Mouse (Mus musculus) cerebellum, adult (tissue): ENCODE data around the gene Zcchc9.
A peak's percentile ranks its signal among the peaks of the same experiment; 100 is the strongest.

Source experiments
- ATAC-seq: cut with Nextera tagmentation; 2 replicates; pipeline ENCODE4 v1.9.2; 2017; ENCODE audit warnings: mild to moderate bottlenecking, moderate library complexity, mixed read lengths; ENCODE audit not compliant: insufficient number of reproducible peaks, low FRiP score, low TSS enrichment

Gene Zcchc9

DNA sequence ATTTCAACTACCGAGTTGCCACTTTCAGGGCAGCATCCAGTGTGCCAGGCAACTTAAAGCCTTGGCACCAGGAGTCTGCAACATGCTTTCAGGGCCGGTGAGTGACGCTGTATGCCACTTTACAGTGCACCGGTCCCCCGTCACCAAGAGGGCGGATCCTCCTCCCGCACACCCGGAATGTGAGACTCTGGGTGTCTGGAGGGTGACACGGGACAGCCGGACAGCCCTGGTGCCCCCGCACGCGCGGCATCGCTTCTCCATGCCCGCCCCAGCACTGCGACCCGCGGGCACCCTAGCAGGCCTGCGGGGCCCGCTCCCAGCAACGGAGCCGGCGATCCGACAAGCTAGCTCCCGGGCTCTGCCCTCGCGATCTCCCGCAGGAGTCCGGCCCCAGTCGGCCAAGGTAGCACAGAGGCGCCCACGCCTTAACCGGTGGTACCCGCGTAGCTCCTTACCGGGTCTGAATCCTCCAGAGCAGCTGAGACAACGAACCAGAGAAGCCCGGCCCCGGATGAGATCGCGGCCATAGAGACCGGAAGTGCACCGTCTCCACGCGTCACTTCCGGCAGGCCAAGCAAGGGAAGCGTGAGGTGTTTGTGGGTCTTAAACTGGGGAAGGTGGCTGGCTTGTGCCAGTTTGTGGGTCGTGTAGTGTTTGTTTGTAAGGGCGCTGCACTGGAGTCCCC lies at the start of gene Zcchc9:
Gene Zcchc9 (minus strand): TSS at position 551 of the 685 bp plus-strand sequence.
- ATAC-seq: peak; percentile 98

GRCm38 (mm10) chr13:91854412-91854811 lies 46.9 kb upstream of the Zcchc9 start:
- ATAC-seq: no peak

DNA sequence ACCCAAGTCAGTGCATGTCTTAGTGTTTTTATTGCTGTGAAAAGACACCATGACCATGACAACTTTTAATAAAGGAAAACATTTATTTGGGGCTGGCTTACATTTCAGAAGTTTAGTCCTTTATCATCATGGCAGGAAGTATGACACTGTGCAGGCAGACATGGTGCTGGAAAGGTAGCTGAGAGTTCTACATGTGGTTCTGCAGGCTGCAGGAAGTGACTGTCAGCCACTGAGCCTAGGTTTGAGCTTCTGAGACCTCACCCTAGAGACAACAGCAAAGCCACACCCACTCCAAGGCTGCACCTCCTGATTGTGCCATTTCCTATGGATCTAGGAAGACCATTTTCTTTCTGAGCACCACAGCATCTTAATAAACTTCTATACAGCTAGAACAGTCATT lies 20.4 kb upstream of the Zcchc9 start:
- no peak for ATAC-seq

DNA sequence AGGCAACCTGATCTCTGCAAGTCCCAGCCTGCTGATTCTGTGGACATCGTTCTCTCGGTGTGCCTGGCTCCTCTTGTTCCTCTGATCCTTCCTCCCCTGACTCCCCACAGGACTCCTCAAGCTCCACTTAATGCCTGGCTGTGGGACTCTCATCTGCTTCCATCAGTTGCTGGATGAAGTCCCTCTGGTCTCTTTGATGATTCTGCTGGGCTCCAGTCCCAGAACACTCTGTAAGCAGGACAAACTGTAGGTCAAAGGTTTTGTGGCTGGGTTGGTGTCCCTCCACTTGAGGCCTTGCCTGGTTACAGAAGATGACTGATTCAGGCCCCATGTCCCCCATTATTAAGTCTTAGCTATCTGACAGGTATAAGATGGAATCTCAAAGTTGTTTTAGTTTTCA lies 18.6 kb upstream of the Zcchc9 start:
- no peak for ATAC-seq

- ATAC-seq: no peak
Measured at GRCm38 (mm10) chr13:91824845-91825550, 17.5 kb upstream of the Zcchc9 start.

GRCm38 (mm10) chr13:91823735-91824134 lies 16.2 kb upstream of the Zcchc9 start:
- ATAC-seq: no peak

DNA sequence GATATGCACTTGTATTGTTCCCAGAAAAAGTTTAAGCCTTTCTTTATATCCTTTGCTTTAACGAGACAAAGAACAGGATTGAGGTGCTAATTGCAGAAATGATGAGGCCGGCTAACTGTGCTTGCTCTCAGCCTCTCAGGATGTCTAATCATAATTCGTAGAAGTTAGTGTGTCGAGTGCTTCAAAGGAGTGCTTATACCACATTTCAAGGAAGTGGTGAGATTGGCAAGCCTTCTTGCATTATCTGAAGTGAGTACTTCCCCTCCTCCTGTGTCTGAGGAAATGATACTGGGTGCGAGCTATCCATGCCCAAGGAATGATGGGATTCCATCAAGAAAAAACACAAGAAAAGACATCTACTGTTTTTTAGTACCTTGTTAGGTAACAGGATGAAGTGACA lies 7.2 kb upstream of the Zcchc9 start:
- no peak for ATAC-seq

DNA sequence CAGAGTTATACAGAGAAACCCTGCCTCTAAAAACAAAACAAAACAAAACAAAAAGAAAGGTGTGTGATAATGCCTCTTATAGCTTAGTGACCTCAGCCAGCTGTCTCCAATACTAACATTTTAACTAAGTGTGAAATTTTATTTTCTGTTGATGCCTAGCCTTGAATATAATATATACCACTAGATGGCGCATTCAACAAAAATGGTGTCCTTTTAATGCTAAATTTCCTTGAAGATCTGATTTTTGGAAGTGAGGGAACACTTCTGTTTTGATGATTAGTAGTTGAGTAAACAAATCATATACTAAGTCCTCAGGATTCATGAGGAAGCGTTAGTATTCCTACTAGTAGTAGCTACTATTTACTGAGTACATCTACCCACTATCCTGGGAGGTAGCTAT lies 2.0 kb upstream of the Zcchc9 start:
- ATAC-seq: no peak

DNA sequence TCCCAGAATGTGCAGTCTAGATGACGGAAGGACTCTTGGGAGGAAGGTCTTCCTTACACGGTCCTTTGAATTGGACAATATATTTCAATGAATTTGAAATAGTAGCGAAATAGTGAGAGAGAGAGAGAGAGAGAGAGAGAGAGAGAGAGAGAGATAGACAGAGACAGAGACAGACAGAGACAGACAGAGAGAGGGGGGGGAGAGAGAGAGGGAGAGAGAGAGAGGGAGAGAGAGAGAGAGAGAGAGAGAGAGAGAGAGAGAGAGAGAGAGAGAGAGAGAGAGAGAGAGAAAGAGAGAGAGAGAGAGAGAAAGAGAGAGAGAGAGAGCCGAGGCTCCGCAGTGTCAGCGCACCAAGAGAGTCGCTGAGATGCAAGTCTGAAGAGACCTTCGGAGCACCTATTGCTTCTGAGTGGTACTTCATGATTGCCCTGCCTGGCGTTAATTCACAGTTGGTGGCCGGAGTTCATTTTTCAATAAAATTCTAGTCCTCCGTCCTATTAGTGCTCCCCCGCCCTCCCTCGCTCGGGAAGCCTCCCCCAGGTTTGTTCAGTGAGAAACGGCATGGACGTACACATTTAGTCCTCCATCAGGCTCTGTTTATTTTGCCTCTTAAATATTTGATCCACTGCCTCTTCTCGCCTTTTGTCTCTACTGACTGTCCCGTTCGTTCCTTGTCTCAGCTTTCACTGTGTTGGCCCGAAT lies 520 bp upstream of the Zcchc9 start:
- ATAC-seq: no peak

- no peak for ATAC-seq
Measured at GRCm38 (mm10) chr13:91801726-91802125, 5.8 kb downstream of the Zcchc9 start.

GRCm38 (mm10) chr13:91797442-91797841 lies 10.1 kb downstream of the Zcchc9 start:
- ATAC-seq: no peak

DNA sequence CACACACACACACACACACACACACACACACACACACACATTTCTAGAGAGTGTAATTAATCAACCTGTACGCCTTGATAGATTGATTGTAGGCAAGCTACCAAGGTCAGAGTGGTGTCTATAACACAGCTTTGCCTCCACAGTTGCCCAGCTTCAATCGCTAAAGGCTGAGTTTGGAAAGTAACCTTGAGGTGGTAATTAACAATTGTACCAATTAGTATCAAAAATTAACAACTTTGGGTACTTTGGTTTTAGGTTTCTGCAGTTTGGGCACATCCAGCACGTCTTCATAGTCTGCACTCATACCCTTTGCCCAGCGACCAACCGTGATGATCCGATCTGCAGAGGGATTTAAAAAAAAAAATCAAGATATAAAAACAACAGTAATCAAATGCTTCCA lies 10.6 kb downstream of the Zcchc9 start:
- ATAC-seq: no peak

- ATAC-seq: no peak
Measured at GRCm38 (mm10) chr13:91796003-91796402, 11.5 kb downstream of the Zcchc9 start.

- no peak for ATAC-seq
Measured at GRCm38 (mm10) chr13:91795593-91795992, 11.9 kb downstream of the Zcchc9 start.

DNA sequence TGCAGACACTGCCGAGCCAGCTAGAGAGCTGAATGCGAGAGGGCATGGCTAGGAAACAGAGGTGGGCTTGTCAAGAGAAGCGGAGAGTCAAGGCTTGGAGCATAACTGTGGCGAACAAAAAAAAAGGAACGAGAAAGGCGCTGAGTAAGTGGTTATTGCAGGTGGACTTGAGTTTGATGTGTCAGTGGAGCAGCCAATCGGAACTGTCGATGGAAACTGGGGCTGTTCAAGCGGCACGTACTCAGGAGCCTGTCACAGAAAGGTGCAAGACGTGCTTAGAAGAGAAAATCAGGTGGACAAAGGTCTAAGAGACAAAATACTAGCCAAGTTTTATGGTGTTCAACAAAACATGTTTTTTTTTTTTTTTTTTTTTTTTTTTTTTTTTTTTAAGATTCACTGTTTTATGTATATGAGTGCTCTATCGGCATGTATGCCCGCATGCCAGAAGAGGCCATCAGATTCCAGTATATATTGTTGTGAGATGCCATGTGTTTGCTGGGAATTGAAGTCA lies 12.5 kb downstream of the Zcchc9 start:
- no peak for ATAC-seq

GRCm38 (mm10) chr13:91792035-91792434 lies 15.5 kb downstream of the Zcchc9 start:
- no peak for ATAC-seq

- ATAC-seq: no peak
Measured at GRCm38 (mm10) chr13:91779892-91780291, 27.6 kb downstream of the Zcchc9 start.

DNA sequence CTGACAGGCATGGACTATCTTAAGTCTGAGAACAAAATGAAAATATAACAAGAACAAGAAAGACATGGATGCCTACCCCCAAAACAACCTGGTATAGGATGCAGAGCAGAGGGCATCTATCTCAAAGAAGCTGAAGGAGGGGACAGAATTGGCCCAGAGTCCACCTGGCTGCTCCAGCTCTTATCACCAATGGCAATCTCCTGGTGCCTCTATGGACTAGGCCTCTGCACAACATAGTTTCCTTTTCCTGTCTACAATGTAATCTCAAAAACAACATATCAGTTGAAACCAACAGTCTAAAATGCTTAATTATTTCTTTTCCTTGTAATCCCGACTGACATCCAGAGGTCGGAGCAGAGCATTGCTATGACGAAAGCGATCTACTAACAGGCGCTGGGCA lies 29.4 kb downstream of the Zcchc9 start:
- ATAC-seq: no peak

DNA sequence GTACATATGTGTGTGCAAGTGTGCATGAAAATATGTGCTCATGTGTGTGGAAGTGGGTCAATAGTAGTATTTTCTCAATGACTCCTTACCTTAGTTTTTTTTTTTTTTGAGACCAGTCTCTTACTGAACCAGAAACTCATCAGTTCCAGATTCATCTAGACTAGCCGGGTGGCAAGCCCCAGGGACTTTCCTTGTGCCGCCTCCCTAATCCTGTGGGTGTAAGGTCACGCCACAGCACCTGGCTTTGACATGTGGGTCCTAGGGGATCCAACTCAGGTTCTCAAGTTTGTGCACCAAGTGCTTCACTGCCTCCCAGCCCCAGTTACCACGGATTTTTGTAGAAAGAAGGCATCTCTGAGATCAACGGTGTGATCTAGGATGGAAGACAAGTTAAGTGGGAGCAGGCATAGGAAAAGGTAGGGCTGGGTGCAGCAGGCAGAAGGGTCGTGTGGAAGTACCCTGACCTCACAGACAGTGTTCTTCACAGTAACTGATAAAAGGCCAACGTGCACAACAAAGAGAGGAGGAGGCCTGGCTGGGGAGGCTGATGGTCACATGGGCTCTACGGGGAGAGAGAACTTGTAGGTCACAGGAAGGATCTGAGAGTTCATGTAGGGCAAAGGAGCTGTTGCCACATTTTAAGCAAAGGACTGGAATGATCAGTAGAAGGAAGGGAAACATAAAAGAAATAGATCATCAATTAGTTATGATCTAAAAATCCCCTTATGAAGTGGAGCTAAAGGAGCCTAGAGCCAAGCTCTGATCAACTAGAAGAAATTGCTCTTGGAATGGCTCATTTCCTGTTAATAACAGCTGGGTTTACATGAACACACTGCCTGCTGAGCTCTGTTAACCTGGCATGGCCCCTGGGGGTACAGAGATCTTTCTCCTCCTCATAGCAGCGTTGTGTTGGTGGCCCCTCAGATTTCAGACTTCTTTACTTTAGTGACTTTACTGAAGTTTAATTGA lies 38.5 kb downstream of the Zcchc9 start:
- no peak for ATAC-seq

DNA sequence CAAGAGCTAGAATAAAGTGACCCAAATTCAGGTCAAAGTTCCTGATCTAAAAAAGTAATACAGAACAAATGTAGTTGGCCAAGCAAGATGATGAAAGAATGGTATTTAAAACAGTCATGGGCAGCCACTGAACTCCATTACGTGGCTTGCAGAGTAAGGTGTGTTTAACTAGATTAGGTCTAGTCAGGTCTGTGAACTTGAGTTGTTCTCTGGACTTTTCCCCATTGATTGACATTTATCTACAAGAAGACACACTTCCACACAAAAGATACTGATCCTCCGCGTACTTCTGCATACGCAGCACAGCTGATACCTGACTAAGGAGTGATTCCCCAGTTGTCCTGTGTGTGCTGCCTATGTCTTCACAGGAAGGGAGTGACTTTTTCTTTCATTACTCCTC lies 41.9 kb downstream of the Zcchc9 start:
- no peak for ATAC-seq
